Mouse (Mus musculus) lung, adult 2 months (tissue): ENCODE results near the gene Crybg2. TPM values are rescaled to one million over a fixed set of nuclear protein-coding genes. Genes with fewer than 3 reads are reported as not detected.

Experiments
- DNase-seq: peaks from one replicate; pipeline ENCODE4 v3.0.0; 2022
- H3K4me1 ChIP-seq: fragments of 200-500 bp; 2 replicates; pipeline ENCODE4 v1.6.1; 2011; ENCODE audit warnings: low read length; ENCODE audit not compliant: control insufficient read depth, insufficient read depth
- H3K4me3 ChIP-seq: fragments of 200-500 bp; replicated peaks from 2 replicates; pipeline ENCODE3; 2011; ENCODE audit warnings: low read depth, mild to moderate bottlenecking, control low read depth, low read length; ENCODE audit errors: extremely low read depth
- CTCF ChIP-seq: fragments of 200-500 bp; IDR thresholded peaks from 2 replicates; pipeline ENCODE4 v1.5.1; 2011; ENCODE audit warnings: mild to moderate bottlenecking, low read length, control low read depth; ENCODE audit not compliant: insufficient read depth
- POLR2A ChIP-seq: fragments of 200-500 bp; IDR thresholded peaks from 2 replicates; pipeline ENCODE4 v1.6.1; 2011; ENCODE audit warnings: low read depth, mild to moderate bottlenecking, control low read depth, low read length, borderline replicate concordance; ENCODE audit errors: extremely low read depth
- WGBS: fragments of 180-500 bp; shearing (Covaris S2); methylation state at CpG from one replicate; pipeline ENCODE4 v1.1.7; 2018; 5-methylcytosine and 5-hydroxymethylcytosine counted together
- polyA plus RNA-seq: library from polyadenylated mRNA; depleted of rRNA; stranded (reverse); fragments of >200 nt; gene quantifications from 2 replicates; pipeline ENCODE4 v1.2.3, GENCODE M21; 2012

Gene Crybg2
- polyA plus RNA-seq, 1 experiment = 14.7 TPM

DNA sequence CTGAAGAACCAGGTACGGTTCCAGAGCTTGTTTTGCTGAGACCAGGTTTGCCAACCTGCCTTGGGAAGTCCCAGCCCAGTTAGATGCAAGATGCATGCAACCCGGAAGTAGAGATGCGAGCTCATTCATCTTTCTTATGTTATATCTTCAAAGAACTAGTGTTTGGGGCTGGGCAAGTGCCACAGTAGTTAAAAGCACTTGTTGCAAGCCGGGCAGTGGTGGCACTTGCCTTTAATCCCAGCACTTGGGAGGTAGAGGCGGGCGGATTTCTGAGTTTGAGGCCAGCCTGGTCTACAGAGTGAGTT, 30.6 kb downstream of the Crybg2 start:
- no peak overlapping the region for H3K4me3 ChIP-seq
- 82% methylated on average over 6 of the region's 6 CpGs for WGBS
- TF ChIP-seq CTCF (no peak), POLR2A (no peak)
- DNase-seq = no peak
- no peaks in the 10 kb centered on the region for H3K4me1 ChIP-seq

DNA sequence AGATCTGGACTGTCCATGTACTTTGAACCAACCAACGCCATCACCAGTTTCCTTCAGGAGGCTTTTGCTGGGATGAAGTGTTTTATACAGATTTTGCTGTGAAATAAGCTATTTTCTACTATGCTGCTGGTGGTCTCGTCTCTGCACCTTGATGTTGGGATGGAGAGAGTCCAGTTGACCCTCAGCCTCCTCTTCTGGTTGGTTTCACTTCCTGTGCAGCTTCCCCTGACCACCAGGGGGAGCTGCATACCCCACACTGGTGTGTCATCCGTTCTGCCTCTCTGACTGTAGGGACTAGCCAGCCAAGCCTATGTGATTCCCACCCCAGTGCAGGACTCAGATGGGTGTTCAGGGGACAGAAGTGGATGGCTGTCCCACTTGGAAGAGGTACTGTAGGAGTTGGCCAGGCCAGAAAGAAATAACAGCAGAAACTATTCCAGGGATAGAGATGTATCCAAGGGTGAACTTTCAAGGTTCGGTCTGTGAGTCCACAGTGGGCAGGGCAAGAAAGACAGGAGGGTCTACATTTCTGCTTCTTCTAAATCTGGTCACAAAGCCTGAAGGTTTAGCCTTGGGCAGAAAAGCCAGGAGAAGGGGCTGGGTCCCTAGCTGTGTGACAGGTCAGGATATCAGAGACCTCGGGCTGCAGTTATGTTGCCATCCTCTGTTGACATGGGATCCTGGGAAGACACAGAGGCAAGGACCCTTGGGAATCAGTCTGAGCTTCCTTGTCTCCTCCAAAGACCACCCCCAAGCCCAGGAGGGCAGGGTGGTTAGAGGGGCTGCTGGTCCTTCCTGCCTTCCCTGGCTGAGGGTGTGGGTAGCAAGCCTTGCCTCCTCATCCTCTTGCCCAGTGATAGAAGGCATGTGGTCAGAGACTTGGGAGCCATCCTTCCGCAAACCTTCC, 32.0 kb downstream of the Crybg2 start:
- TF ChIP-seq CTCF (peak; percentile 84), POLR2A (no peak)

GRCm38 (mm10) chr4:134094004-134094564, 33.5 kb downstream of the Crybg2 start:
- TF ChIP-seq POLR2A = no peak
- no peak for TF ChIP-seq CTCF
- H3K4me3 ChIP-seq = peak overlapping the region; percentile 17
- DNase-seq = no peak
- no peaks in the 10 kb centered on the region for H3K4me1 ChIP-seq
- WGBS = 74% methylated on average over 7 of the region's 7 CpGs

More for the DNA sequence above, 32.0 kb downstream of the Crybg2 start:
- Histone ChIP-seq H3K4me3 (peak overlapping the region; percentile 39), H3K4me1 (no peaks in the 10 kb centered on the region)
- peak; percentile 56 for DNase-seq
- WGBS = 64% methylated on average over 6 of the region's 6 CpGs

GRCm38 (mm10) chr4:134094923-134095547, 34.4 kb downstream of the Crybg2 start, which contains the start of gene Cd52:
TSS of gene Cd52 (minus strand) at chr4:134095082.
- H3K4me3 ChIP-seq = peak within 1 kb of the TSS; percentile 17
- H3K4me1 ChIP-seq = no peaks in the 10 kb centered on the region
- 66% methylated on average over 3 of the region's 3 CpGs for WGBS
- TF ChIP-seq CTCF = no peak
- no peak for TF ChIP-seq POLR2A
- DNase-seq = no peak

- no peak for DNase-seq
- WGBS = 76% methylated on average over 3 of the region's 3 CpGs
- H3K4me3 ChIP-seq = no peak overlapping the region
- TF ChIP-seq CTCF (no peak), POLR2A (no peak)
- H3K4me1 ChIP-seq = no peaks in the 10 kb centered on the region
Observed at GRCm38 (mm10) chr4:134096120-134096519, 35.5 kb downstream of the Crybg2 start.

DNA sequence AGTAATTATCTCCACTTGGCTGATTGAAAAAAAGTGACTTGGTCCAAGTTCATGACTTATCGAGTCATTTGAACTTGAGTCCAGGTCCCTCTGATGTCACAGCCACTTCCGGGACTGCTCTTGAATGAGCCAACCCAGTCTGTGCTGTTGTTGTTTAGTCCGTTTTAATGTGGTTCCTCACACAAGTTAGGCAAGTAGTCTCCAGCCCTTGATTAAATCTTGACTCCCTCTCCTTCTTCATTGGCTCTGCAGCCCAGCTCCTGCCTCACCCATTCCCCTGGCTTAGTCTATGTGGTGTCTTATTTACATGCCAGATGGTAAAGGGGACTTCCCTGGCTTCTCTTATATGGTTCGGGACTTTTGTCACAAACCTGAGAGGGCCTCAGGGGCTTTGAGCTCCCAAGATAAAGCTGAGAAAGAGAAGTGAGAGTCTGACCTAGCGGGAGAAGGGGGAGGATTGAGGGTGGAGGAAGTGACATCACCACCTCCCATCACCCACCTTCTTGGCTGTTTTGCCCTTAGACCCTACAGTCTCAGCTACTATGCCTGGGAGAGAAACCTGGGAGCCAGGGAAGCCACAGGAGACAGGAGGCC, 36.5 kb downstream of the Crybg2 start:
- WGBS = 64% methylated on average over 5 of the region's 5 CpGs
- TF ChIP-seq CTCF (no peak), POLR2A (no peak)
- DNase-seq = no peak
- Histone ChIP-seq H3K4me3 (no peak overlapping the region), H3K4me1 (no peaks in the 10 kb centered on the region)

GRCm38 (mm10) chr4:134098628-134099027, 38.0 kb downstream of the Crybg2 start:
- TF ChIP-seq POLR2A (no peak), CTCF (no peak)
- DNase-seq = no peak
- 31% methylated on average over 8 of the region's 8 CpGs for WGBS
- H3K4me1 ChIP-seq = no peaks in the 10 kb centered on the region
- no peak overlapping the region for H3K4me3 ChIP-seq

- whole genome bisulfite sequencing = 74% methylated on average over 4 of the region's 4 CpGs
- no peaks in the 10 kb centered on the region for H3K4me1 ChIP-seq
- no peak for TF ChIP-seq CTCF
- TF ChIP-seq POLR2A = no peak
- H3K4me3 ChIP-seq = no peak overlapping the region
- no peak for DNase-seq
Observed at GRCm38 (mm10) chr4:134100245-134100644, 39.6 kb downstream of the Crybg2 start.

DNA sequence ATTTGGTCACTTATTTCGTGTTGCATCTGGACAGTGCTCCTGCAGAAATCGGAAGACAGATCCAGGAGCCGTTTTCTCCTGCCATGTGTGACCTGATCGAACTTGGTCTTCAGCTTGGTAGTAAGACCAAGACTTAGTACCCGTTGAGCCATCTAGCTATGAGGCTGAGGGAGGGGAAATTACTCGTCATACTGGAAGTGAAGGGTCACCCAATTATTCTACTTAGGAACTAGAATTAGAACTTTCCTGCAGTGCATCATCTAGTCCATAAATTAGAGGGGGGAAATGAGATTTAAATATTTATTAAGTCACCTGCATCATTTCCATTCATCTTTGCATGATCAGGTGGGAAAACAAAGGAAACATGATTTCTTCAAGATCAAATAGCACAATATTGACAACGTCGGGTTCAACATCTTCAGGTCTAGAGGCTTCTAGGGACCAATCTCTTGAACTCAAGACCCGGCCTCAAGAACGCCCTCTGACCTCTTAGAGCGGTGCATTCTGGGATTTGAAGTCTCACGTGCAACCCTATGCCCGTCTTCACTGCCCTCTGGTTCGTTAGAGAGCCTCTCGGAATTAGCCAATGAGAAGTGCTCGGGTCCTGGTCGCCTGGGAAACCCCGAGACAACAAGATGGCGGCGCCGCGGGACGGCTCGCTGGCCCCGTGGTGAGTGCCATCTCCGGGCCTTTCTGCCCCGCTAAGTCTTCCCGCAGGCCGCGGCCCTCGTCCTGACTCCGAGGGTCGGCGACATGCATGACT, 41.5 kb downstream of the Crybg2 start, which contains the start of gene Ubxn11:
Gene Ubxn11, plus strand, starts transcription at position 592 of the 763 bp plus-strand sequence.
- 18% methylated on average over 34 of the region's 34 CpGs for WGBS
- peak; percentile 78 for DNase-seq
- TF ChIP-seq POLR2A (0 out of 2 replicates have a peak, but pooled peaks have one; percentile 23), CTCF (no peak)
- no peaks in the 10 kb centered on the region for H3K4me1 ChIP-seq
- peak within 1 kb of the TSS; percentile 86 for H3K4me3 ChIP-seq
